Mouse (Mus musculus): Measurements from ENCODE around the gene Muc13.

DNA sequence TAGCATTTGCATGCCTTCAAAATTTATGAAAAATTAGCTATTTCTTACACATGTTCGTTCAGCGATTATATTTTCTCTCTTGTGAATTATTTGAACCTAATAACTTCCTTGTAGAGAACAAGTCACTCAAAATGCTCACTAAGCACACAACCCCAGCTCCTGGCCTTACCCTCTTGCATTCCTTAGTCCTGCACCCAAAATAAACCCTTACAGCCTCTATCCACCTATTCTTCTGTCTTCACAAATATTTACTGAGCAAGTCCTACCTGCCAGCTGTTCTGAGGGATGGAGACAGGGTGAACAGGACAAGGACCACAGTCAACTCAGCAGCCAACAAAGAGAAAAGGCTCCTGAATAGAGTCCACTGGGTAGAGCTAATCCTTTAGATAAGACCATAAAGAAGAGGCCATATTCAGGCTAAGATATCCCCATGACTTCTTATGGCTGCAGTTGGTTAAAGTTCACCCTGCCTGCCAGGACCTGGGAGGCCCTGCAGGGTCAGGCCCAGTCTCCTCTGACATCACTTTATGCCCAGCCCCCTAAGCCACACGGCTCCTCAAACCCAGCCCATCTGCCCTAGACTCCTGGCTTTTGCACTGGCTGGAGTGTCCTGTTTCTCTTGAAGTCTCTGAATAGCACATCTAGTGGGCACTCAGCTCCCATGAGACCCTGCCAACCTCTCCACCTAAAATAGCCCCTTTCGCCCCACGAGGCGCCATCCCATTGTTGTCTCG is 7.0 kb upstream of the Muc13 start:
- no peak for TF ChIP-seq CTCF (IDR thresholded peaks at IDR 0.05; ENCODE audit: low read depth)
- no peak for TF ChIP-seq EP300 (IDR thresholded peaks at IDR 0.05; ENCODE audit: low read depth)
